Mouse (Mus musculus) megakaryocyte-erythroid progenitor cell, adult 5 weeks (primary cell): ENCODE data around the gene 2310061N02Rik. TPM values are rescaled to one million over a fixed set of nuclear protein-coding genes. Genes with fewer than 3 reads are reported as not detected.

Source experiments
- polyA plus RNA-seq: library from polyadenylated mRNA; stranded (reverse); fragments of >175 nt; gene quantifications from 2 replicates; pipeline ENCODE4 v1.2.3, GENCODE M21; 2012

The 2310061N02Rik gene
- not detected in 2 replicates for polyA plus RNA-seq

DNA sequence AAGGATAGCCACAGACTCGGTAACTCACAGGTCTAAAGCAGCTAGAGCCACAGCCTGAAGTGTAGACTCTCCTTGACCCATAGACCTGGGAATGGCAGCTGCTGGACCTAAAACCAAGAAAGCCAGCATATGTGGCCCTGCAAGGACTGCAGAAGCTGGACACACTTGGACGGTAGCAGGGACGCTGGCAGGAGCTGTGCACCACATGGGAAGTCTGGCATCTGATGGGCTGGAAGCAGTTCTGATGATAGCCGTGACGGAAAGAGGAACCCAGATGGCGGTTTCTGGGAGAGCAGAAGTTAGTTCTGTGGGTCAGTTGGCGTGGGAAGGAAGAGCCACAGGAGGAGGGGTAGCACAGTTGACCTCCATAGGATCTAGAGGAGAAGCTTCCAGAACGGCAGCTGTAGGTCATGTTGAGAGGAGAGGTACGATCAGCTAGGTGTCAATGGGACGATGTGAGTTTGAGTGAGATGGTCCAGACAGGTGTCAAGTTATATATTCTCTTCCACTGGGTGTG lies at the start of gene 2310061N02Rik:
TSS of gene 2310061N02Rik (minus strand) at position 467 of the 517 bp plus-strand sequence.

DNA sequence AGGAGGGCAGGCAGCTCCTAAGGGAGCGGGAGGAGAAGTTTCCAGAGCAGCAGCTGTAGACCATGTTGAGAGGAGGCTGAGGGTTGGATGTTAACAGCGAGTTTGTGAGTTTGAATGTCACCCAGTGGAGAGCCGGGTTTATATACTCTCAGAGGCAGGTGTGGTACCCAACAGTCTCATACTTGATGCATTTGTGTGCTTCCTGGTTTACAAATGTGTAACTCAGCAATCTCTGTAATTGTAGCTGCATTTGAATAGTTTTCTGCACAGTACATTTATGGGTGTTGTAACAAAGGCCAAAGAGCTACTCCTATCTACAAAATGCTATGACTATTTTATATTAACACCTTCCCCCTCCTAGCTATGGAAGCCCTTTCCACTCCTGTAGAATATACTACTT lies 43.8 kb upstream of the 2310061N02Rik start, which contains the start of gene Krtap13:
TSS of gene Krtap13 (minus strand) at position 101 of the 400 bp plus-strand sequence.

DNA sequence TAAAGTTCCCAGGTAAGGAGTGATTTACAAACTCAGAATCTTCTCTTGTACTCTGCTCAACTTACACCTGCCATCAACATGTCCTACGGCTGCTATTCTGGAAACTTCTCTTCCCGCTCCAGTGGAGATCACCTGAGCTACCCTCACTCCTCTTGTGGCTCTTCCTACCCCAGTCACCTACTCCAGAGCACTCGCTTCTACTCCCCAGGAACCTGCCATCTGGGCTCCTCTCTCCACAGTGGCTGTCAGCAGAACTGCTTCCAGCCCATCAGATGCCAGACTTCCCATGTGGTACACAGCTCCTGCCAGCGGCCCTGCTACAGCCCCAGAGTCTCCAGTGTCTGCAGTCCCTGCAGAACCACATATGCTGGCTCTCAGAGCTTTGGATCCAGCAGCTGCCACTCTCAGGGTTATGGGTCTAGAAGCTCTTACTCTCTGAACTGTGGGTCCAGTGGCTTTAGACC lies 21.1 kb upstream of the 2310061N02Rik start, which contains the start of gene Krtap13-1:
TSS of gene Krtap13-1 (plus strand) at position 51 of the 464 bp plus-strand sequence.

DNA sequence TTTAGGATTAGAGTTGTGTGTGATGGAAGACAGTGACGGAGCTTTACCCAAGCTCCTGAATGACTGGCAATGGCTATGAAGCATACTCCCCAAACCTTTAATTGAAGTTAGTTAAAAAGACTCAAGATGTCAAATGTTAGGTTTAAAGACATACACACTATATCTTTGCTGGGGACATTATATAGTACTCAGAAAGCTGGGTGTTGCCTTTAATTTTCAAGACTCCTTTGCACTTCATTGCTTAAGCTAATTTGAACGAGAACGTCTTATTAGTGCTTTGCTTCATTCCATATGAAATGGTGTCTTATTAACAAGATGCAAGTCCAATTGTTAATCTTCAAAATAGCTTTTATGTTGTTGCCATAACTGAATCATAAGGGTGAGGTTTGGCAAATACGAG lies 36.2 kb downstream of the 2310061N02Rik start, which contains the start of gene Krtap27-1:
TSS of gene Krtap27-1 (minus strand) at position 101 of the 400 bp plus-strand sequence.

Other genes with a start within 250 kb of the 2310061N02Rik start
- not detected in 2 replicates for gene Cldn17, start 201.0 kb downstream of the 2310061N02Rik start, polyA plus RNA-seq
- gene Cldn8, start 144.8 kb downstream of the 2310061N02Rik start, polyA plus RNA-seq: not detected in 2 replicates
- not detected in 2 replicates for gene Krtap24-1, start 95.7 kb downstream of the 2310061N02Rik start, polyA plus RNA-seq
- not detected in 2 replicates for gene 2310079G19Rik, start 80.3 kb downstream of the 2310061N02Rik start, polyA plus RNA-seq
- gene Krtap26-1, start 60.2 kb downstream of the 2310061N02Rik start, polyA plus RNA-seq: not detected in 2 replicates
- gene Krtap27-1, start 36.3 kb downstream of the 2310061N02Rik start, polyA plus RNA-seq: not detected in 2 replicates
- 0.13 TPM in 1 of 2 replicates, not detected in the other for gene Krtap13-1, start 20.9 kb upstream of the 2310061N02Rik start, polyA plus RNA-seq
- 0.10 TPM in 1 of 2 replicates, not detected in the other for gene Krtap13, start 43.7 kb upstream of the 2310061N02Rik start, polyA plus RNA-seq
- not detected in 2 replicates for gene 2310034C09Rik, start 50.9 kb upstream of the 2310061N02Rik start, polyA plus RNA-seq
- gene 2310057N15Rik, start 66.2 kb upstream of the 2310061N02Rik start, polyA plus RNA-seq: not detected in 2 replicates
- gene Gm5965, start 69.9 kb upstream of the 2310061N02Rik start, polyA plus RNA-seq: not detected in 2 replicates
- gene Gm20741, start 104.3 kb upstream of the 2310061N02Rik start, polyA plus RNA-seq: not detected in 2 replicates
- not detected in 2 replicates for gene Krtap15, start 112.3 kb upstream of the 2310061N02Rik start, polyA plus RNA-seq
- gene Krtap14, start 118.2 kb upstream of the 2310061N02Rik start, polyA plus RNA-seq: not detected in 2 replicates
- gene Krtap19-1, start 161.4 kb upstream of the 2310061N02Rik start, polyA plus RNA-seq: not detected in 2 replicates
- not detected in 2 replicates for gene Krtap19-2, start 166.3 kb upstream of the 2310061N02Rik start, polyA plus RNA-seq
- not detected in 2 replicates for gene Krtap19-3, start 170.1 kb upstream of the 2310061N02Rik start, polyA plus RNA-seq
- not detected in 2 replicates for gene Krtap19-4, start 177.1 kb upstream of the 2310061N02Rik start, polyA plus RNA-seq
- gene Krtap19-5, start 188.5 kb upstream of the 2310061N02Rik start, polyA plus RNA-seq: not detected in 2 replicates
- not detected in 2 replicates for gene Krtap19-9b, start 224.3 kb upstream of the 2310061N02Rik start, polyA plus RNA-seq